Mouse (Mus musculus): ENCODE data around the gene Caprin2.

The Caprin2 gene

GRCm38 (mm10) chr6:148838460-148838859, 57.6 kb downstream of the Caprin2 start:
- no peak for DNase-seq (ENCODE audit: low spot score)

GRCm38 (mm10) chr6:148831728-148832121, 64.3 kb downstream of the Caprin2 start:
- no peak for DNase-seq (ENCODE audit: low spot score)

GRCm38 (mm10) chr6:148830748-148831727, 65.0 kb downstream of the Caprin2 start, which contains the start of gene Ipo8:
Ipo8 (minus strand) TSS chr6:148831467.
- DNase-seq (ENCODE audit: low spot score): peak; percentile 84

GRCm38 (mm10) chr6:148830355-148830747, 65.7 kb downstream of the Caprin2 start:
- DNase-seq (ENCODE audit: low spot score): no peak

- no peak for DNase-seq (ENCODE audit: low spot score)
Observed at GRCm38 (mm10) chr6:148826119-148826518, 69.9 kb downstream of the Caprin2 start.

- no peak for DNase-seq (ENCODE audit: low spot score)
Observed at GRCm38 (mm10) chr6:148818624-148819343, 77.3 kb downstream of the Caprin2 start.

- DNase-seq (ENCODE audit: low spot score): no peak
Observed at GRCm38 (mm10) chr6:148816751-148817150, 79.3 kb downstream of the Caprin2 start.

GRCm38 (mm10) chr6:148811117-148811516, 84.9 kb downstream of the Caprin2 start:
- DNase-seq (ENCODE audit: low spot score): no peak

GRCm38 (mm10) chr6:148799773-148800172, 96.3 kb downstream of the Caprin2 start:
- no peak for DNase-seq (ENCODE audit: low spot score)

- DNase-seq (ENCODE audit: low spot score): no peak
Observed at GRCm38 (mm10) chr6:148795145-148795544, 100.9 kb downstream of the Caprin2 start.
